Mouse (Mus musculus) gastrocnemius, postnatal 25 days (tissue): Measurements from ENCODE around the gene Prkar2a. TPM values are rescaled to one million over a fixed set of nuclear protein-coding genes. Genes with fewer than 3 reads are reported as not detected.

Experiments used
- DNase-seq: peaks from one replicate; pipeline ENCODE4 v3.0.0; 2022
- total RNA-seq, 2 experiments: library from RNA; stranded (reverse); gene quantifications; 1 replicate in 1 of 2; 2 replicates in 1 of 2; pipeline ENCODE4 v1.2.3; 2021

The Prkar2a gene
- total RNA-seq, 2 experiments from 2014 or later = 122 to 134 TPM

GRCm38 (mm10) chr9:108752142-108752920 is 63.2 kb downstream of the Prkar2a start:
- no peak for DNase-seq

DNA sequence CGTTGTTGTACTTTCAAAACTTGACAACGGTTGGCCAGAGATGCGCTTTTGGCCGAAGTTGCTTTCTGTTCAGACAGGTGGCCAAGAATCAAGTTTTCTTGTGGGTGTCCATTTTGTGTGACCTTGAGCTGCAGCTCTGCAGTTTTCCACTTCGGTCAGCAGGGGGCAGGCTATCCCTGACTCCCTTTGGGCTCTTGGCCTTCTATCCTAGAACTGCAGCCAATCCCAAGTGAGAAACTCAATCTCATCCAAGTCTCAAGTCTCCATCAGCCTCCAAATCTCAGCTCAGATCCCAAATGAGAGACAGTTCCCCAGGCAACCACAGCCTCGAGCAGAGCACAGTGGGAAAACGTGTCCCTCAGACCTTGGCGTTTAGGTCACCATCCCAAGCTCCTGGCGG is 64.2 kb downstream of the Prkar2a start:
- DNase-seq = peak; percentile 59

GRCm38 (mm10) chr9:108753976-108754375 is 64.9 kb downstream of the Prkar2a start:
- DNase-seq = no peak

- no peak for DNase-seq
Observed at GRCm38 (mm10) chr9:108754423-108754822, 65.3 kb downstream of the Prkar2a start.

DNA sequence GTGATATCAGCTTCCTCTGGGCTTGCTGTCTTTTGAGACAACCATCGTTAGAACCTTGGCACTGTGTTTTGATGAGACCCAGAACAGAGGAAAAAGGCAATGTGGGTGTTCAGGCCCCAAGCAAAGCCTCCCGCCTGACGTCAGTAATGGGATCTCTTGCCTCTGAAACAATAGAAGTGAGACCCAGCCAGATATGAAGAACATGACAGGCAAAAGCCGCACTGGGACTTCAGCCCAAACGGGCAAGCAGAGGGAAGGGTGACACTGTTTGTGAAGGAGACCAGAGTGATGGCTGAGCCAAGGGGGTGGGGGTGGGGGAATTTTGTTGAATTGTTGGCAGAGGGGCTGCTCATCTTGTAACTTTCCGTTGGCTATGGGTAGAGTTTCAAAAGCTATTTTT is 68.3 kb downstream of the Prkar2a start:
- DNase-seq = no peak

DNA sequence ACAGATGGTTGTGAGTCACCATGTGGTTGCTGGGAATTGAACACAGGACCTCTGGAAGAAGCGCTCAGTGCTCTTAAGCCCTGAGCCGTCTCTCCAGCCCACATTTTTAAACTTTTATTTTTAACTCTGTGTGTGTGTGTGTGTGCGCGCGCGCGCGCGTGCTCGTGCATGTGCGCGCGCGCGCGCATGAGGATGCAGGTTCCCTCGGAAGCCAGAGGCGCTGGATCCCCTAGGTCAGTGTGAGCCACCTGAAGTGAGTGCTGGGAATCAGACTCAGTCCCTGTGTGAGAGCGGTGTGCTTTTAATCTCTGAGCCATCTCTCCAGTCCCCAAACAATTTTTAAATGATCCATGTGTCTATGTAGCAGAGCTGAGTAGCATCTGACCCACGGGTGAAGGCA is 70.0 kb downstream of the Prkar2a start:
- no peak for DNase-seq

- DNase-seq = no peak
Observed at GRCm38 (mm10) chr9:108759805-108760204, 70.7 kb downstream of the Prkar2a start.

DNA sequence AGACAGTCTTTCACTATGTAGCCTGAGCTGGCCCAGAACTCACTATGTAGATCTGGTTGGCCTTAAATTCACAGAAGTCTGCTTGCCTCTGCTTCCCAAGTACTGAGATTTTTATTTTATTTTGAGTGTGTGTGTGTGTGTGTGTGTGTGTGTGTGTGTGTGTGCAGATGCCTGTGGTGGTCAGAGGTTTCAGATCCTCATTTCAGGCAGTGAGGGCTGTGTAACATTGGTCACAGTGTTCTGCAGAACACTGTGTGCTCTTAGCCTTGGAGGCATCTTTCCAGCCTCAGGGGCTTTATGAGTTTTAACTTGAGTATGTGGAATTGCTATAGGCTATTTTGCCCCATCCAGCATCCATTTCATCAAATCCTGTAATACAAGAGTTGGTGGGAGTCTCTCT is 72.4 kb downstream of the Prkar2a start:
- DNase-seq = no peak

DNA sequence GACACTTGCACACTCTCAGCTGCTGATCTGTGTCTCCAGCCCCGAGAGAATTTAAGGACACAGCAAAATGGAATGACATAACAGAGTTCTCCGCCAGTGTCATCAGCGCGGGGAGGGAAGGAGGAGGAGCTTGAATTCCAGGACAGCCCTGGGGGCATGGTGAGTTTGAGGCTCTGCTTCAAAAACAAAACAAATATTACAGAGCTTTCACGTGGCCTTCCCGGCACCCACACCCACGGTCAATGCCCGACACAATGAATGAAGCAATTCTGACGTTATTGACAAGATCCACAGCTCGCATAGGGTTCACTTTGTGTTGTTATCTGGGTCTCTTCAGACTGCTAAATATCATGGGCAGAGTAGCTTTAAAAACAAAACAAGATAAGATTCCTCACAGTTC is 75.9 kb downstream of the Prkar2a start:
- DNase-seq = no peak

- DNase-seq = no peak
Observed at GRCm38 (mm10) chr9:108776614-108777013, 87.5 kb downstream of the Prkar2a start.

- no peak for DNase-seq
Observed at GRCm38 (mm10) chr9:108777276-108777675, 88.2 kb downstream of the Prkar2a start.

GRCm38 (mm10) chr9:108780959-108781358 is 91.8 kb downstream of the Prkar2a start:
- DNase-seq = no peak

- no peak for DNase-seq
Observed at GRCm38 (mm10) chr9:108781891-108782290, 92.8 kb downstream of the Prkar2a start.

DNA sequence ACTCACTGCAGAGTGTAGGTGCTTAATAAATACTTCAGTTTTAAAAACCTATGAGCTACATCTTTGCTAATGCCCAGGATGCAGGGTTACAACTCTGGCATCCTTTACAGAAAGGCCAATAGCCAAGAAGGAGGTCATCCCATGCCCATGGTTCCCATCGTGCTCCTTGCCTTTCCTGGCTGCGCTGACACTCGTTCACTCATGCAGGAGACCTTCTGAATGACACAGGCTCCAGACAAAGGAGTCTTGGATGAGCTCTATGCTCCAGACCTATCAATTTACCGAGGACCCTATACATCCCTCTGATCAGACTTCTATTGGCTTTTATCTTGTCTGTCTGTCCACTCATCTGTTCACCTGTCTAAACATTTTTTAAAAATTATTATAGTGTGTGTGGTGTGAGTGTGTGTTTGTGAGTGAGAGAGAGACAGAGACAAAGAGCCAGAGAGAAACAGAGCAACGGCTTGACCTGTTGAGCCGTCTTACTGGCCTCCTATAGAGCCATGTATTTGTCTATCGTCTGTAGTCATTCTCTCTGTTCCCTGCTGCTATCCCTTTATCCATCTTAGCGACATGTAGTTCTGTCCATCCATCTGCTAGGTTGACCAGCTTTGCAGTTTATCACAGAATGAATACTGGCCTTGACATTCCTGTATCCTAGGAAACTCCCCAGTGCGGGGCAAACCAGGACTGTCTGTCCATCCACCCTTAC is 93.9 kb downstream of the Prkar2a start:
- DNase-seq = no peak

GRCm38 (mm10) chr9:108783548-108784463 is 94.7 kb downstream of the Prkar2a start, which contains the start of gene Ip6k2:
Gene Ip6k2 (plus strand): TSS chr9:108783796.
- peak; percentile 95 for DNase-seq

GRCm38 (mm10) chr9:108785416-108785815 is 96.3 kb downstream of the Prkar2a start:
- no peak for DNase-seq

- no peak for DNase-seq
Observed at GRCm38 (mm10) chr9:108786494-108786893, 97.4 kb downstream of the Prkar2a start.

DNA sequence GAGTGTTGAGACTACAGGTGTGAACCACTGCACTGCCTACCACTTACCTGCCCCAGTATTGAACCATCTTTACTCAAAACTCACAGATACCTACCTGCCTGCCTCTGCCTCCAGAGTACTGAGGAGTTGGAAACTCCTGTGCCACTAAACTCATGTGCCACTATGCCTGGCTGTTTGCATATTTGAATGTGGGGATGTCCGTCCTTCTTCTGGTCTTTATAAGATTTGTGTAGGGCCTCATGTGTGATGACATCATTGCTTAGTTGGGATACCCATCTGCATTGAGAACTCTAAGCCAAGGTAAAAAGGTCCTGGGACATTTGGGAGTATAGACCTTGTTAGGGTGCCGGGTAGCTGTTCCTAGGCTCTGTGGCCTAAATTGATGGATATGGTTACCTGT is 98.0 kb downstream of the Prkar2a start:
- no peak for DNase-seq

DNA sequence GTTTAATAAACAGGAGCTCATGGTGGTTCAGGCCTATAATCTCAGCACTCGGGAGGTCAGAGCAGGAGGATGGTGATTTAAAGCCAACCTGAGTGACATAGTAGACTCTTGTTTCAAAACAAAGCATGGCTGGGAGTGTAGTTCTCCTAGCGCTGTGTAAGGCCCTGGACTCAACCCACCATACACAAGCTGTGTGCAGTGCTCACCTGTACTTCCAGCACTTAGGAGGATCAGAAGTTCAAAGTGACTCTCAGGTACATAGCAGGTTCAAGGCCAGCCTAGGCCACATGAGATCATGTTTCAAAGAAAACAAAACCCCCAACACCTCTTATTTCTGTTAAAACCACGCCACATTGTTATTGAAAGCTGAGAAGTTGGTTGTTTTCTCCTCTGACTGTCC is 99.6 kb downstream of the Prkar2a start:
- DNase-seq = no peak

DNA sequence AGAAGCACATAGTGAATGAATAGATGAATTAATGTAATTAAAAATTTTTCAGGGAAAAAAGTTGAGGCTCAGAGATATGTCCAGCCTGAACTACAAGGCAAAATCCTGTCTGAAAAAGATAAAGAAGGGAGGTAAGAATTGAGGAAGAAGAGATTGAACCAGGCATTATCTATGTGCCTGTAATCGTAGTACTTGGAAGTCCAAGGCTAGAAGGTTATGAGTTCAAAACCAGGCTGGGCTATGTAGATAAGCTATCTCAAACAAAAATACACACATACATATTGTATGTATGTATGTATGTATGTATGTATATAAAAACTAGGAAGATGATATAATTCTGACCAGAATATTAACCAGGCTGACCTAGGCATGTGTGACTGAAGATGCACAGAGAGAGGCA is 103.2 kb downstream of the Prkar2a start:
- no peak for DNase-seq

GRCm38 (mm10) chr9:108792730-108793129 is 103.6 kb downstream of the Prkar2a start:
- DNase-seq = no peak

GRCm38 (mm10) chr9:108795281-108795680 is 106.2 kb downstream of the Prkar2a start:
- no peak for DNase-seq

DNA sequence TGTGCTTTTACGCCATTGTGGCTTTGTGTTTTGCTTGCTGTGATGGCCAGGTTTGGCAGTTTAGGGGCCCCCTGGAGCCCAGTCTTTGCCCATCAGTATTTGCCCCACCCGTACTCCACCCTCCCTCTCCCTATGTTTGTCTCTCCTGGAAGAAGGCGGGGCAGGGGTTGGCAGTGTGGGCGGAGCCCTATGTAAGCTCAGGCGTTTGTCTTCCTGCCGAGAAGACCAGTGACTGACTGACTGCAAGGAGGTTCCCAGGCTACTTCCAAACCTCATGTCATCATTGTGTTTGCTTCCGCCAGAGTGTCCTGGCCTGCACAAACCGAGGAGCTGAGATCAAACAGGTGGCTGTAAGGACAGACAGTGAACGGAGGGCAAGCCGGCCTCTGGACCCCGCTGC is 106.6 kb downstream of the Prkar2a start:
- peak; percentile 53 for DNase-seq
